Mouse (Mus musculus): ENCODE data around the gene Smarca4.
"Not testable (repeated sequence)": the region's sequence is repeated elsewhere in the genome, so short reads cannot be mapped to it uniquely, and the experiment has no call there.

Smarca4 gene

GRCm38 (mm10) chr9:21615617-21616231, at the start of gene Smarca4:
TSS of gene Smarca4 (plus strand) at chr9:21616169.
- peak; percentile 99 for DNase-seq

GRCm38 (mm10) chr9:21566538-21566937, 49.4 kb upstream of the Smarca4 start:
- no peak for DNase-seq

- DNase-seq: no peak
Measured at GRCm38 (mm10) chr9:21567051-21567450, 48.9 kb upstream of the Smarca4 start.

GRCm38 (mm10) chr9:21568657-21569255, 47.2 kb upstream of the Smarca4 start:
- DNase-seq: no peak

- DNase-seq: no peak
Measured at GRCm38 (mm10) chr9:21574012-21574801, 41.8 kb upstream of the Smarca4 start.

- no peak for DNase-seq
Measured at GRCm38 (mm10) chr9:21575253-21575652, 40.7 kb upstream of the Smarca4 start.

- DNase-seq: no peak
Measured at GRCm38 (mm10) chr9:21576286-21576685, 39.7 kb upstream of the Smarca4 start.

- no peak for DNase-seq
Measured at GRCm38 (mm10) chr9:21578226-21578625, 37.7 kb upstream of the Smarca4 start.

- DNase-seq: no peak
Measured at GRCm38 (mm10) chr9:21585401-21585800, 30.6 kb upstream of the Smarca4 start.

GRCm38 (mm10) chr9:21587678-21588349, 28.2 kb upstream of the Smarca4 start:
- no peak for DNase-seq

- DNase-seq: no peak
Measured at GRCm38 (mm10) chr9:21588350-21588749, 27.6 kb upstream of the Smarca4 start.

- no peak for DNase-seq
Measured at GRCm38 (mm10) chr9:21589538-21589937, 26.4 kb upstream of the Smarca4 start.

- no peak for DNase-seq
Measured at GRCm38 (mm10) chr9:21591127-21591830, 24.7 kb upstream of the Smarca4 start.

GRCm38 (mm10) chr9:21591831-21592702, 23.9 kb upstream of the Smarca4 start:
- no peak for DNase-seq

GRCm38 (mm10) chr9:21592703-21593121, 23.3 kb upstream of the Smarca4 start, which contains the start of the genes Timm29 and Yipf2:
TSS of gene Timm29 (plus strand) at chr9:21592722.
TSS of gene Yipf2 (minus strand) at chr9:21592828.
- peak; percentile 73 to 80 for DNase-seq

- peak; percentile 25 to 39 for DNase-seq
Measured at GRCm38 (mm10) chr9:21593122-21593721, 22.7 kb upstream of the Smarca4 start.

- not testable (repeated sequence) for DNase-seq
Measured at GRCm38 (mm10) chr9:21594350-21594749, 21.6 kb upstream of the Smarca4 start.

GRCm38 (mm10) chr9:21594838-21595237, 21.1 kb upstream of the Smarca4 start:
- no peak for DNase-seq

- DNase-seq: peak in 1 of 2 experiments; percentile 47
Measured at GRCm38 (mm10) chr9:21598198-21598597, 17.8 kb upstream of the Smarca4 start.

- no peak for DNase-seq
Measured at GRCm38 (mm10) chr9:21600186-21600585, 15.8 kb upstream of the Smarca4 start.

- no peak for DNase-seq
Measured at GRCm38 (mm10) chr9:21601073-21601472, 14.9 kb upstream of the Smarca4 start.
